Mouse (Mus musculus): ENCODE measurements around the gene Hoxa5. TPM values are rescaled to one million over a fixed set of nuclear protein-coding genes. Genes with fewer than 3 reads are reported as not detected.

The Hoxa5 gene
- polyA plus RNA-seq, 1 experiment from 2014 or later: 14.8 TPM

- no peak overlapping the region for H3K4me3 ChIP-seq (ENCODE audit: low read depth, low read length)
- H3K36me3 ChIP-seq (ENCODE audit: control insufficient read depth, insufficient read depth): no peaks in the 10 kb centered on the region
- H3K27ac ChIP-seq (ENCODE audit: low read depth, low read length): no peak overlapping the region
- peaks cover 6% of the 10 kb centered on the region; the same call in 1 of the 2 replicates for H3K4me1 ChIP-seq (replicated peaks; ENCODE audit: control insufficient read depth, insufficient read depth, low read length)
- ATAC-seq: no peak
- H3K9ac ChIP-seq (ENCODE audit: low read depth, low read length): no peak overlapping the region
- WGBS: 19% methylated on average over 10 of the region's 10 CpGs
- no peaks in the 10 kb centered on the region for H3K9me3 ChIP-seq (ENCODE audit: control insufficient read depth)
- no peaks in the 10 kb centered on the region for H3K27me3 ChIP-seq (replicated peaks; ENCODE audit: control insufficient read depth, insufficient read depth, low read length)
- no peak for TF ChIP-seq CTCF (IDR thresholded peaks at IDR 0.05; ENCODE audit: low read depth)
- H3K4me2 ChIP-seq (replicated peaks; ENCODE audit: low read depth): peak overlapping the region; percentile 1; the same call in 1 of the 2 replicates
Measured at GRCm38 (mm10) chr6:52194690-52195089, 9.7 kb downstream of the Hoxa5 start.

GRCm38 (mm10) chr6:52191860-52192550 is 12.4 kb downstream of the Hoxa5 start:
- H3K27ac ChIP-seq (ENCODE audit: low read depth, low read length): peak overlapping the region; percentile 77
- no peaks in the 10 kb centered on the region for H3K36me3 ChIP-seq (ENCODE audit: control insufficient read depth, insufficient read depth)
- peak overlapping the region; percentile 96 for H3K4me2 ChIP-seq (replicated peaks; ENCODE audit: low read depth)
- H3K4me3 ChIP-seq (ENCODE audit: low read depth, low read length): peak overlapping the region; percentile 68
- WGBS: 2% methylated on average over 31 of the region's 55 CpGs
- TF ChIP-seq CTCF (IDR thresholded peaks at IDR 0.05; ENCODE audit: low read depth): no peak
- no peaks in the 10 kb centered on the region for H3K27me3 ChIP-seq (replicated peaks; ENCODE audit: control insufficient read depth, insufficient read depth, low read length)
- ATAC-seq: peak; percentile 82
- H3K4me1 ChIP-seq (replicated peaks; ENCODE audit: control insufficient read depth, insufficient read depth, low read length): peaks cover 11% of the 10 kb centered on the region; the same call in 1 of the 2 replicates
- no peaks in the 10 kb centered on the region for H3K9me3 ChIP-seq (ENCODE audit: control insufficient read depth)
- H3K9ac ChIP-seq (ENCODE audit: low read depth, low read length): peak overlapping the region; percentile 66

GRCm38 (mm10) chr6:52190906-52191810 is 13.2 kb downstream of the Hoxa5 start, which contains the start of gene Hoxa4:
Gene Hoxa4, minus strand, starts transcription at chr6:52191753.
- WGBS: 2% methylated on average over 60 of the region's 102 CpGs
- peak within 1 kb of the TSS; percentile 96 for H3K4me2 ChIP-seq (replicated peaks; ENCODE audit: low read depth)
- H3K9ac ChIP-seq (ENCODE audit: low read depth, low read length): peak within 1 kb of the TSS; percentile 85
- no peaks in the 10 kb centered on the region for H3K9me3 ChIP-seq (ENCODE audit: control insufficient read depth)
- H3K27me3 ChIP-seq (replicated peaks; ENCODE audit: control insufficient read depth, insufficient read depth, low read length): no peaks in the 10 kb centered on the region
- H3K4me1 ChIP-seq (replicated peaks; ENCODE audit: control insufficient read depth, insufficient read depth, low read length): peaks cover 11% of the 10 kb centered on the region; the same call in 1 of the 2 replicates
- peak within 1 kb of the TSS; percentile 68 for H3K4me3 ChIP-seq (ENCODE audit: low read depth, low read length)
- peak within 1 kb of the TSS; percentile 85 for H3K27ac ChIP-seq (ENCODE audit: low read depth, low read length)
- H3K36me3 ChIP-seq (ENCODE audit: control insufficient read depth, insufficient read depth): no peaks in the 10 kb centered on the region
- peak; percentile 35 for ATAC-seq
- peak; percentile 10; the same call in 1 of the 2 replicates for TF ChIP-seq CTCF (IDR thresholded peaks at IDR 0.05; ENCODE audit: low read depth)

DNA sequence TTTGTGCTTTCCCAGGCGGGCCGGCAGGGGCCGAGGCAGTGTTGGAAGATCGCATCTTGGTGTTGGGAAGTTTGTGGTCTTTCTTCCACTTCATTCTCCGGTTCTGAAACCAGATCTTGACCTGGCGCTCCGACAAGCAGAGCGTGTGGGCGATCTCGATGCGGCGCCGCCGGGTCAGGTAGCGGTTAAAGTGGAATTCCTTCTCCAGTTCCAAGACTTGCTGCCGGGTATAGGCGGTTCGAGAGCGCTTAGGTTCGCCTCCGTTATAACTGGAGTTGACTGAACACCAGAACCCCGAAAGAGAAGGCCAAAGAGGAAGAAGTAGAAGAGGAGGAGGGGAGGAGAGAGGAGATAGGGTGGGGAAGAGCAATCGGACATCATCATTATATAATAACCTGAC is 14.0 kb downstream of the Hoxa5 start:
- H3K9me3 ChIP-seq (ENCODE audit: control insufficient read depth): no peaks in the 10 kb centered on the region
- peaks cover 11% of the 10 kb centered on the region; the same call in 1 of the 2 replicates for H3K4me1 ChIP-seq (replicated peaks; ENCODE audit: control insufficient read depth, insufficient read depth, low read length)
- ATAC-seq: no peak
- H3K27me3 ChIP-seq (replicated peaks; ENCODE audit: control insufficient read depth, insufficient read depth, low read length): 0 out of 2 replicates have a peak, but pooled peaks cover 4% of the 10 kb centered on the region
- peak overlapping the region; percentile 68 for H3K4me3 ChIP-seq (ENCODE audit: low read depth, low read length)
- H3K36me3 ChIP-seq (ENCODE audit: control insufficient read depth, insufficient read depth): no peaks in the 10 kb centered on the region
- TF ChIP-seq CTCF (IDR thresholded peaks at IDR 0.05; ENCODE audit: low read depth): no peak
- H3K27ac ChIP-seq (ENCODE audit: low read depth, low read length): peak overlapping the region; percentile 85
- WGBS: 11% methylated on average over 23 of the region's 23 CpGs
- peak overlapping the region; percentile 85 for H3K9ac ChIP-seq (ENCODE audit: low read depth, low read length)
- H3K4me2 ChIP-seq (replicated peaks; ENCODE audit: low read depth): peak overlapping the region; percentile 96

DNA sequence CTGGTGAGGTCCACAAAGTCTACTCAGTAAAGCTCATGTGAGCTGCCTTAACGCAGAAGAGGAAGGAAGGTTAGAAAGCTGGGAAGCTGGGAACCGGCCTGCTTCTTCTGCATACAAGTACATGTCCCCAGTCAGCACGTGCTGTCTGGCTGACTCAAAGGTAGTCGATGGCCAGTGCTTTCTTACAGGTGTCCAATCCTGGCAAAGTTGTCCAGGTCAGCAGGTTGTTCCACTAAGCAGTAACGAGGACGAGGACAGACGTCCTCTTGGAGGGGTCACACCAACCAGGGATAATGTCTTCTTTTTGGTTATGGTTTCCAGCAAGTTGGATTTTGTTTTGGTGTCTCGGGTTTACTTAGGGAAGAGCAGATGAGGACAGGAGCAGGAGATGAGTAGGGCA is 14.5 kb downstream of the Hoxa5 start:
- H3K27me3 ChIP-seq (replicated peaks; ENCODE audit: control insufficient read depth, insufficient read depth, low read length): 0 out of 2 replicates have a peak, but pooled peaks cover 4% of the 10 kb centered on the region
- H3K4me1 ChIP-seq (replicated peaks; ENCODE audit: control insufficient read depth, insufficient read depth, low read length): peaks cover 11% of the 10 kb centered on the region; the same call in 1 of the 2 replicates
- TF ChIP-seq CTCF (IDR thresholded peaks at IDR 0.05; ENCODE audit: low read depth): no peak
- 47% methylated on average over 8 of the region's 8 CpGs for WGBS
- peak overlapping the region; percentile 68 for H3K4me3 ChIP-seq (ENCODE audit: low read depth, low read length)
- 0 out of 2 replicates have a peak overlapping the region, but pooled peaks have one; percentile 85 for H3K9ac ChIP-seq (ENCODE audit: low read depth, low read length)
- H3K27ac ChIP-seq (ENCODE audit: low read depth, low read length): peak overlapping the region; percentile 85
- ATAC-seq: no peak
- H3K36me3 ChIP-seq (ENCODE audit: control insufficient read depth, insufficient read depth): no peaks in the 10 kb centered on the region
- no peaks in the 10 kb centered on the region for H3K9me3 ChIP-seq (ENCODE audit: control insufficient read depth)
- peak overlapping the region; percentile 96 for H3K4me2 ChIP-seq (replicated peaks; ENCODE audit: low read depth)

Measured in intestine, postnatal 0 days (tissue).